Mouse (Mus musculus) forebrain, postnatal 0 days (tissue): ENCODE measurements around the gene Trim80. TPM values are rescaled to one million over a fixed set of nuclear protein-coding genes. Genes with fewer than 3 reads are reported as not detected.
"Not testable (repeated sequence)": the region's sequence is repeated elsewhere in the genome, so short reads cannot be mapped to it uniquely, and the experiment has no call there.

ENCODE experiments used
- ATAC-seq: fragments of 200-750 bp; cut with Nextera tagmentation; 2 replicates; pipeline ENCODE4 v1.8.0; 2017; ENCODE audit warnings: mild to moderate bottlenecking, moderate library complexity
- DNase-seq: peaks from one replicate; pipeline ENCODE4 v3.0.0-alpha.2; 2015
- H3K27ac ChIP-seq: fragments of 300-500 bp; sonication (generic); 2 replicates; pipeline ENCODE4 v1.5.1; 2014; ENCODE audit warnings: low read depth, mild to moderate bottlenecking, antibody characterized with exemption, low read length, moderate library complexity, mixed read lengths
- H3K27me3 ChIP-seq: fragments of 300-500 bp; sonication (generic); 2 replicates; pipeline ENCODE4 v1.6.1; 2014; ENCODE audit warnings: mild to moderate bottlenecking, low read length, mixed read lengths; ENCODE audit not compliant: insufficient read depth
- H3K36me3 ChIP-seq: fragments of 300-500 bp; sonication (generic); 2 replicates; pipeline ENCODE4 v1.6.1; 2014; ENCODE audit warnings: mild to moderate bottlenecking, moderate library complexity; ENCODE audit not compliant: insufficient read depth
- H3K4me1 ChIP-seq: fragments of 300-500 bp; sonication (generic); 2 replicates; pipeline ENCODE4 v1.6.1; 2014; ENCODE audit warnings: antibody characterized with exemption; ENCODE audit not compliant: insufficient read depth
- H3K4me2 ChIP-seq: fragments of 300-500 bp; sonication (generic); 2 replicates; pipeline ENCODE4 v1.6.1; 2014; ENCODE audit warnings: low read depth, mild to moderate bottlenecking, moderate library complexity
- H3K4me3 ChIP-seq: fragments of 300-500 bp; sonication (generic); 2 replicates; pipeline ENCODE4 v1.5.1; 2014; ENCODE audit warnings: low read depth, low read length, mixed read lengths
- H3K9ac ChIP-seq: fragments of 300-500 bp; sonication (generic); 2 replicates; pipeline ENCODE4 v1.6.1; 2014; ENCODE audit warnings: mild to moderate bottlenecking
- H3K9me3 ChIP-seq: fragments of 300-500 bp; sonication (generic); 2 replicates; pipeline ENCODE4 v1.6.1; 2016; ENCODE audit warnings: low read length
- CTCF ChIP-seq: sonication (generic); IDR thresholded peaks from 2 replicates; pipeline ENCODE4 v1.5.1; 2016; ENCODE audit warnings: antibody characterized with exemption, control low read depth, low read depth
- WGBS: fragments of 180-500 bp; shearing (Covaris S2); extraction: QIAGEN DNeasy Blood & Tissue Kit; methylation state at CpG from one replicate; pipeline ENCODE4 v1.1.7; 2014; 5-methylcytosine and 5-hydroxymethylcytosine counted together
- polyA plus RNA-seq: library from polyadenylated mRNA; unstranded; fragments of >200 nt; fragmentation: Nextera tagmentation; extraction: Ambion mirVana; gene quantifications from 2 replicates; pipeline ENCODE4 v1.2.1, GENCODE M21; 2015
- total RNA-seq: library from RNA; depleted of rRNA; stranded (reverse); fragments of >200 nt; gene quantifications from 2 replicates; pipeline ENCODE4 v1.2.3, GENCODE M21; 2014

The Trim80 gene
- total and polyA plus RNA-seq, 2 experiments from 2014 or later = not detected

DNA sequence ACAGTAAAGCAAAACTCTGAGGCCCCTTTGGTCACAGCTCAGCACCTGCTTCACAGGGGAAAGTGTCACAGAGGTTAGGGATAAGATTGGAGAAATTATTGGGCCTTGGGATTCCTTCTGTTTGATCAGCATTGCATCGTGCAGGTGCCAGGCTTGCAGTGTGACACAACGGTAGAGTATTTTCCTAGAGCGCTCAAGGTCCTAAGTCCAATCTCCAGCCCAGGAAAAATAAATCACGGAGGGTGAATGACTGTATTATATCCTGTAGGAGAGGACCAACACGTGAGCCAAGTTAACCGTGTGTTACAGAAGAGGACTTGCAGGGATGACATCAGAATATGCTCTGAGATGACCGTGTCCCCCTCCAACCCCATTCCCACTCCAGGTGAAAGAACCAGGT, 9.8 kb downstream of the Trim80 start:
- no peaks in the 10 kb centered on the region for H3K9me3 ChIP-seq
- ATAC-seq = no peak
- H3K4me1 ChIP-seq = no peaks in the 10 kb centered on the region
- no peak overlapping the region for H3K4me2 ChIP-seq
- no peaks in the 10 kb centered on the region for H3K27me3 ChIP-seq
- WGBS = 92% methylated on average over 7 of the region's 7 CpGs
- H3K36me3 ChIP-seq = no peaks in the 10 kb centered on the region
- DNase-seq = no peak
- no peak for TF ChIP-seq CTCF
- no peak overlapping the region for H3K9ac ChIP-seq
- no peak overlapping the region for H3K27ac ChIP-seq
- no peak overlapping the region for H3K4me3 ChIP-seq

DNA sequence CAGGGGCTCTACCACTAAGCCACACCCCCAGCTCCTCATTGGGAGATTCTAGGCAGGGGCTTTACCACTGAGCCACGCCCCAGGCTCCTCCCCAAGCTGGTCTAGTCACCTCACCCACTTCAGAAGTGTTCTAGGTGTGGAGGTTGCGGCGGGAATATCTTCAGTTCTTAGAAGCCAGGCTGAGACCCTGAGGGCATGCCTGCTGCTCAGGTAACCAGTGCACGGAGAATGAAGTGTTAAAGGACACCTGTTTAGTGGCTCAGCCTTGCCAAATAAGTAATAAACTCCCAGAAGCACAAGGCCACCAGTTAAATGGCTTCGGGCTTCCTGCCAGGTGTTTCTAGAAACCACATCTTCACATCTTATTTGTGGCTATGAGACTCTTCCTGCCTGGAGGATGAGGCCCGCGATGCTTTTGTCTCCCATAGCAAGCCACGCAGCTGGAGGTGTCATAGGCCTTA, 11.5 kb downstream of the Trim80 start:
- Histone ChIP-seq H3K27me3 (no peaks in the 10 kb centered on the region), H3K27ac (no peak overlapping the region), H3K4me2 (no peak overlapping the region), H3K9ac (no peak overlapping the region), H3K4me1 (no peaks in the 10 kb centered on the region), H3K9me3 (no peaks in the 10 kb centered on the region), H3K36me3 (no peaks in the 10 kb centered on the region), H3K4me3 (no peak overlapping the region)
- WGBS = 84% methylated on average over 8 of the region's 8 CpGs
- DNase-seq (no peak), ATAC-seq (no peak)
- no peak for TF ChIP-seq CTCF

DNA sequence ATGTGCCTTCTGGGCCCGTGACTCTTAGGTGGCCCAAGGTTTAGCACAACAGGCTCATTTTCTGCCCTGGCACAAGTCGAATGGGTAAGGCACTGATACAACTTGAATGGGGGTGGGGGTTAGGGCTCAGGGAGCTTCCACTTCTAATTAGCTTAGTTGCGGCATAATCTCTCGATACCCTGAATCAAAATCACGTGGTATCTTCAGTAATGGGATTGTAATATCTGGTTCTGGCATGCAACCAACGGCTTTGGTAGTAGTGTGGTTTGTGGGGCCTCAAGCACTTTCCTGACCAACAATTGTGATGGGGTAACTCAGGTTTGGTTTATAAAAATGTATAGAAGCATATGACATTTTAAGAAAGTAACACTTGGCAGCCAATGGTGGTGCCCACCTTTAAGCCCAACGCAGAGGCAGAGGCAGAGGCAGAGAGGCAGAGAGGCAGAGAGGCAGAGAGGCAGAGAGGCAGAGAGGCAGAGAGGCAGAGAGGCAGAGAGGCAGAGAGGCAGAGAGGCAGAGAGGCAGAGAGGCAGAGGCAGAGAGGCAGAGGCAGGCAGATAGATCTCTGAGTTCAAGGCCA, 12.0 kb downstream of the Trim80 start:
- WGBS = 61% methylated on average over 7 of the region's 7 CpGs
- Histone ChIP-seq H3K9me3 (no peaks in the 10 kb centered on the region), H3K9ac (no peak overlapping the region), H3K27me3 (no peaks in the 10 kb centered on the region), H3K4me3 (no peak overlapping the region), H3K4me2 (no peak overlapping the region), H3K36me3 (no peaks in the 10 kb centered on the region), H3K4me1 (no peaks in the 10 kb centered on the region), H3K27ac (no peak overlapping the region)
- TF ChIP-seq CTCF = no peak
- no peak for ATAC-seq
- DNase-seq = no peak

DNA sequence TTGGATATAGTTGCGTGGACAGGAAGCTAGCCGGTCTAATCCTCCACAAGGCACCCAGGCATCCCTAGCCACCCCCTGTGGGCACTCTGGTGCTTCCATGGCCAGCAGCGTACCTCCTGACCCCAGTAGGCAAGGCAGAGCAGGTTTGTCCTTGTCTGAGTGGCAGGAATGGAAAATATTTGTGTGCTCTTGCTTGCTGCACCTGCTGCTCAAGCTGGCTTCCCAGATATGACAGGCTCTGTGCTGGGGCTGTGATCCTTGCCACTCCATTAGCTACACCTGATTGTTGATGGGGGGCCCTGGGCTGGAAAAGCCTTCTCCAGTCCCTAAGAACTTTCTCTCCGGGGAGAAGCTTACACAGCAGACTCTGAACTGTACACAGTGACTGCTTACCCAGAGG, 13.0 kb downstream of the Trim80 start:
- H3K9me3 ChIP-seq = no peaks in the 10 kb centered on the region
- DNase-seq = no peak
- no peak overlapping the region for H3K4me3 ChIP-seq
- no peak overlapping the region for H3K4me2 ChIP-seq
- TF ChIP-seq CTCF = no peak
- no peak overlapping the region for H3K9ac ChIP-seq
- no peaks in the 10 kb centered on the region for H3K36me3 ChIP-seq
- H3K27me3 ChIP-seq = no peaks in the 10 kb centered on the region
- H3K27ac ChIP-seq = no peak overlapping the region
- ATAC-seq = no peak
- H3K4me1 ChIP-seq = no peaks in the 10 kb centered on the region
- WGBS = 73% methylated on average over 4 of the region's 4 CpGs

DNA sequence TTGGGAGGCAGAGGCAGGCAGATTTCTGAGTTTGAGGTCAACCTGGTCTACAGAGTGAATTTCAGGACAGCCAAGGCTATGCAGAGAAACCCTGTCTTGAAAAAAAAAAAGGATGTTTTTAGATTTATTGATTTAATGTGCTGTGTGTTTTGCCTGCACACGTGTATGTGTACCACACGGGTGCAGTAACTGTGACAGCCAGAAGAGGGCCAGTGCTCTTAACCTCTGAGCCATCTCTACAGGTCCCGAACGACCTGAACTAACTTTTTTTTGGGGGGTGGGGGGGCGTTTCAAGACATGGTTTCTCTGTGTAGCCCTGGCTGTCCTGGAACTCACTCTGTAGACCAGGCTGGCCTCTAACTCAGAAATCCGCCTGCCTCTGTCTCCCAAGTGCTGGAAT, 14.5 kb downstream of the Trim80 start:
- 92% methylated on average over 6 of the region's 6 CpGs for WGBS
- not testable (repeated sequence) for DNase-seq, H3K27me3 ChIP-seq, H3K4me3 ChIP-seq, H3K36me3 ChIP-seq, H3K9me3 ChIP-seq, H3K9ac ChIP-seq, H3K27ac ChIP-seq, H3K4me1 ChIP-seq, H3K4me2 ChIP-seq, ATAC-seq

DNA sequence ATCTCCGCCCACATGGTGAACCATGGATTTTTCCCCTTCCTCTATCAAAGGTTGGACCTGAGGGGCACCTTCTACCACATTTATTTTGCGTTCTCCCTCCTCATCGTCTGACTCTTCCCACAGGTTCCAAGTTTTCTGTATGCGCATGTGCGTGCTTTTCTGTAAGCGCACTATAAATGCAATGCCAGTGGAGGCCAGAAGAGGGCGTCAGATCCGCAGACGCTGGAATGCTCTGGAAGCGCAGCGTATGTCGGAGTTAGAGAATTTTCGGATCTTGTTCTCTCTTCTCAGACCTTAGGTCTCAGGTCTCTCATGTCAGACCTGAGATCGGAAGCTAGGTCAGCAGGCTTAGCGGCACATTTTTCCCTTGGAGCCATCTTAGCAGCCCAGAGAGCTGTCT, 15.3 kb downstream of the Trim80 start:
- H3K4me2 ChIP-seq = no peak overlapping the region
- no peak overlapping the region for H3K27ac ChIP-seq
- no peak overlapping the region for H3K9ac ChIP-seq
- TF ChIP-seq CTCF = 0 out of 2 replicates have a peak, but pooled peaks have one; percentile 10
- H3K4me3 ChIP-seq = no peak overlapping the region
- WGBS = 87% methylated on average over 15 of the region's 15 CpGs
- ATAC-seq (no peak), DNase-seq (no peak)
- H3K4me1 ChIP-seq = no peaks in the 10 kb centered on the region
- H3K36me3 ChIP-seq = no peaks in the 10 kb centered on the region
- no peaks in the 10 kb centered on the region for H3K27me3 ChIP-seq
- H3K9me3 ChIP-seq = no peaks in the 10 kb centered on the region

DNA sequence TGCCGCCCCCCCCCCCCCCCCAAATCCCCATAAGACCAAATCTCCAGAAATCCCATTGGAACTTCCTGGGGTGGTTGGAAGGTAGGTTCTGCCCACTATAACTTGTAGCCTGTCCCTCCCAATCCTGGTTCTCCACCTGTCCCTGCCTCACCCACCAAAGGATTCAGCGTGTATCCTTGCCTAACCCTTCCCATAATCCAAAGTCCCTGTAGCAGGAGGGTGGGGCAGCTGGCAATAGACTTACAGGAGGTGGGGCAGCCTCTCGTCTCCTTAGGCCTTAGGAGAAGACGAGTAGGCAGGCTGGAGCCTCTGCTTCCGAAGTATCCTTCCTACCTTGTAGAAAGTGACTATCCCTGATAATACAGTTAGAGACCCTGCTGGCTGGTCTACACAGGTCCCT, 15.8 kb downstream of the Trim80 start:
- Histone ChIP-seq H3K4me1 (no peaks in the 10 kb centered on the region), H3K36me3 (no peaks in the 10 kb centered on the region), H3K4me2 (no peak overlapping the region), H3K9ac (no peak overlapping the region), H3K9me3 (no peaks in the 10 kb centered on the region), H3K27ac (no peak overlapping the region), H3K4me3 (no peak overlapping the region), H3K27me3 (no peaks in the 10 kb centered on the region)
- 93% methylated on average over 4 of the region's 5 CpGs for WGBS
- no peak for DNase-seq
- no peak for ATAC-seq
- no peak for TF ChIP-seq CTCF
